Comparison of ENCODE assay signal across 12 mouse cellular contexts in the genomic region with DNA sequence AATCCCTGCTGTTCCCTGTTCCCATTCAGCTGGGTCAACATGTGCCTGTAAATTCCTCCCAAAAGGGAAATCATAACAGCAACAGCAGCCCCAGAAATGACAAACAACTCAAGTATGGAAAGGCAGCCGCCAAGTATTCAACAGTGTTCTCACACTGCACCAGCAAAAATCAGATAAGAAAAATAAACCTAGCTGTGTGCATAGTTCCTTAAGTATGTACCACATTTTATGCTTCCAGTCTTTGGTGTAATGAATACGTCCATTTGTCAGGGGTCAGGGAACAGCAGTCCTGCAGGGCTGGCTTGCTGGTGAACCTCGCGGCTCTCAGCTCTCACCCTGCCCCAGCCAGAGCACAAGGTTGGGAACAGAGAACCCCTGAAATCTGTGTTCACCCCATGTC.
DNase-seq lines count a peak whose midpoint lies in the region; ATAC-seq lines count a peak whose summit lies in the region.
"Had no signal": no experiment of that assay in that cellular context is flagged by ENCODE, and none has a peak within 500 bp of the region (broad histone marks: within the 10 kb centered on the region; RNA-seq: fewer than 3 reads in every experiment).

No protein-coding gene starts in this region.

- ATAC-seq in kidney, embryonic 16.5 days (ENCODE audit: low FRiP score, low TSS enrichment): peak; percentile 59; the same call in 1 of the 2 replicates
- peak; percentile 78 for ATAC-seq in lung, embryonic 16.5 days (ENCODE audit: low read depth)
- ATAC-seq: forebrain, postnatal 0 days; hindbrain, embryonic 16.5 days had no signal

- peak; percentile 22 for DNase-seq in urinary bladder, postnatal 14 days (ENCODE audit: low spot score)
- DNase-seq in urinary bladder, postnatal 4 days (ENCODE audit: low spot score in 2 of 2): no peak
- no peak for DNase-seq in left cerebral cortex, adult 11 months (ENCODE audit: low spot score)
- no peak for DNase-seq in adrenal gland, postnatal 25 days
- no peak for DNase-seq in left cerebral cortex, adult 18-20 months (ENCODE audit: low spot score in 2 of 2)
- DNase-seq: cerebellum, adult 9-11 months; forebrain, postnatal 0 days had no signal

- H3K4me1 ChIP-seq in kidney, embryonic 16.5 days (ENCODE audit: insufficient read depth, low read length): peaks cover 5% of the 10 kb centered on the region; the same call in 1 of the 2 replicates
- peaks cover 8% of the 10 kb centered on the region; the same call in 1 of the 2 replicates for H3K4me1 ChIP-seq in lung, embryonic 16.5 days (replicated peaks; ENCODE audit: control insufficient read depth, insufficient read depth, low read length)
- H3K4me1 ChIP-seq: neural tube, embryonic 12.5 days had no signal

- 21% methylated on average over 4 of the region's 4 CpGs for WGBS in kidney, embryonic 16.5 days
- WGBS in lung, embryonic 16.5 days: 27% methylated on average over 4 of the region's 4 CpGs

- no peak overlapping the region for H3K4me3 ChIP-seq in kidney, embryonic 16.5 days (ENCODE audit: low read length)
- no peak overlapping the region for H3K4me3 ChIP-seq in lung, embryonic 16.5 days (ENCODE audit: low read length)
- H3K4me3 ChIP-seq: erythroblast, embryonic 14.5 days; neural tube, embryonic 12.5 days had no signal

- H3K9ac ChIP-seq in kidney, embryonic 16.5 days (replicated peaks; ENCODE audit: low read length): no peak overlapping the region
- no peak overlapping the region for H3K9ac ChIP-seq in lung, embryonic 16.5 days (ENCODE audit: low read length)
- H3K9ac ChIP-seq: forebrain, postnatal 0 days; neural tube, embryonic 12.5 days had no signal

- no peak overlapping the region; the same call in 1 of the 2 replicates for H3K27ac ChIP-seq in kidney, embryonic 16.5 days (ENCODE audit: low read length)
- H3K27ac ChIP-seq in lung, embryonic 16.5 days (ENCODE audit: low read length): peak overlapping the region; percentile 51
- H3K27ac ChIP-seq: neural tube, embryonic 12.5 days had no signal

- no peaks in the 10 kb centered on the region for H3K9me3 ChIP-seq in kidney, embryonic 16.5 days (ENCODE audit: low read length)
- no peaks in the 10 kb centered on the region for H3K9me3 ChIP-seq in lung, embryonic 16.5 days (ENCODE audit: control insufficient read depth, low read length)
- H3K9me3 ChIP-seq: neural tube, embryonic 12.5 days had no signal

- no peaks in the 10 kb centered on the region for H3K27me3 ChIP-seq in kidney, embryonic 16.5 days (ENCODE audit: insufficient read depth, low read length)
- no peaks in the 10 kb centered on the region for H3K27me3 ChIP-seq in lung, embryonic 16.5 days (ENCODE audit: control insufficient read depth, insufficient read depth, low read depth, low read length)
- H3K27me3 ChIP-seq: neural tube, embryonic 12.5 days had no signal

- no peak overlapping the region for H3K4me2 ChIP-seq in kidney, embryonic 16.5 days (replicated peaks; ENCODE audit: low read depth, low read length)
- H3K4me2 ChIP-seq in lung, embryonic 16.5 days (ENCODE audit: low read depth, low read length): no peak overlapping the region
- H3K4me2 ChIP-seq: neural tube, embryonic 12.5 days had no signal

- no peaks in the 10 kb centered on the region for H3K36me3 ChIP-seq in kidney, embryonic 16.5 days (ENCODE audit: insufficient read depth, low read length)
- no peaks in the 10 kb centered on the region for H3K36me3 ChIP-seq in lung, embryonic 16.5 days (ENCODE audit: control insufficient read depth, insufficient read depth, low read length)
- H3K36me3 ChIP-seq: neural tube, embryonic 12.5 days had no signal
